Mouse (Mus musculus) midbrain, postnatal 0 days (tissue): ENCODE results near the gene Vezt. TPM values are rescaled to one million over a fixed set of nuclear protein-coding genes. Genes with fewer than 3 reads are reported as not detected.

Experiments
- ATAC-seq: fragments of 200-750 bp; cut with Nextera tagmentation; 2 replicates; pipeline ENCODE4 v1.8.0; 2017; ENCODE audit warnings: moderate number of reproducible peaks, mild to moderate bottlenecking, moderate TSS enrichment, moderate library complexity; ENCODE audit not compliant: low FRiP score
- DNase-seq: peaks from one replicate; pipeline ENCODE4 v3.0.0-alpha.2; 2015; ENCODE audit warnings: low spot score
- H3K27ac ChIP-seq: fragments of 300-500 bp; sonication (generic); 2 replicates; pipeline ENCODE4 v1.5.1; 2014; ENCODE audit warnings: low read depth, mild to moderate bottlenecking, low read length, mixed read lengths
- H3K27me3 ChIP-seq: fragments of 300-500 bp; sonication (generic); 2 replicates; pipeline ENCODE4 v1.6.1; 2014; ENCODE audit warnings: low read length, control low read depth, mixed read lengths; ENCODE audit not compliant: insufficient read depth
- H3K36me3 ChIP-seq: fragments of 300-500 bp; sonication (generic); 2 replicates; pipeline ENCODE4 v1.6.1; 2014; ENCODE audit warnings: low read length, control low read depth, mixed read lengths; ENCODE audit not compliant: insufficient read depth
- H3K4me1 ChIP-seq: fragments of 300-500 bp; sonication (generic); 2 replicates; pipeline ENCODE4 v1.6.1; 2014; ENCODE audit warnings: mild to moderate bottlenecking, control low read depth, antibody characterized with exemption, low read length, mixed read lengths; ENCODE audit not compliant: insufficient read depth
- H3K4me2 ChIP-seq: fragments of 300-500 bp; sonication (generic); 2 replicates; pipeline ENCODE4 v1.6.1; 2014; ENCODE audit warnings: low read depth, mild to moderate bottlenecking, low read length, mixed read lengths; ENCODE audit not compliant: poor library complexity, severe bottlenecking
- H3K4me3 ChIP-seq: fragments of 300-500 bp; sonication (generic); 2 replicates; pipeline ENCODE4 v1.5.1; 2014; ENCODE audit warnings: low read depth, mild to moderate bottlenecking, low read length, moderate library complexity
- H3K9ac ChIP-seq: fragments of 300-500 bp; sonication (generic); replicated peaks from 2 replicates; pipeline ENCODE4 v1.6.1; 2014; ENCODE audit warnings: mild to moderate bottlenecking, low read length, moderate library complexity, mixed read lengths; ENCODE audit not compliant: poor library complexity, severe bottlenecking
- H3K9me3 ChIP-seq: fragments of 300-500 bp; sonication (generic); 2 replicates; pipeline ENCODE4 v1.6.1; 2016; ENCODE audit warnings: low read length, control low read depth
- CTCF ChIP-seq: IDR thresholded peaks from 2 replicates; pipeline ENCODE4 v1.5.1; 2016; ENCODE audit warnings: antibody characterized with exemption, mild to moderate bottlenecking
- WGBS: fragments of 180-500 bp; shearing (Covaris S2); extraction: QIAGEN DNeasy Blood & Tissue Kit; methylation state at CpG from one replicate; pipeline ENCODE4 v1.1.7; 2014; 5-methylcytosine and 5-hydroxymethylcytosine counted together
- microRNA counts: library from miRNA; unstranded; fragments of <30 nt; microRNA quantifications from one replicate; lab custom pipeline; 2015
- microRNA-seq: library from miRNA; unstranded; fragments of <30 nt; microRNA quantifications from one replicate; pipeline ENCODE4, GENCODE M21; 2016; ENCODE audit warnings: borderline number of aligned reads
- polyA plus RNA-seq: library from polyadenylated mRNA; unstranded; fragments of >200 nt; fragmentation: Nextera tagmentation; extraction: Ambion mirVana; gene quantifications from 2 replicates; pipeline ENCODE4 v1.2.1, GENCODE M21; 2015
- total RNA-seq: library from RNA; depleted of rRNA; stranded (reverse); fragments of >200 nt; gene quantifications from 2 replicates; pipeline ENCODE4 v1.2.3, GENCODE M21; 2014; rRNA removed

The Vezt gene
- total and polyA plus RNA-seq, 2 experiments from 2014 or later, result 38.2 to 38.6 TPM

GRCm38 (mm10) chr10:93890565-93890964, 145.1 kb downstream of the Vezt start:
- DNase-seq, result no peak
- TF ChIP-seq CTCF, result no peak
- H3K27ac ChIP-seq, result no peak overlapping the region
- H3K9ac ChIP-seq, result peak overlapping the region; percentile 92; the same call in 1 of the 2 replicates
- H3K4me2 ChIP-seq, result peak overlapping the region; percentile 80
- H3K9me3 ChIP-seq, result no peaks in the 10 kb centered on the region
- peaks cover 3% of the 10 kb centered on the region; the same call in 1 of the 2 replicates for H3K4me1 ChIP-seq
- no peak for ATAC-seq
- no peaks in the 10 kb centered on the region for H3K27me3 ChIP-seq
- WGBS, result 63% methylated on average over 4 of the region's 4 CpGs
- H3K36me3 ChIP-seq, result no peaks in the 10 kb centered on the region; the same call in none of the 2 replicates
- H3K4me3 ChIP-seq, result peak overlapping the region; percentile 94; the same call in 1 of the 2 replicates

- ATAC-seq (0 out of 2 replicates have a peak, but pooled peaks have one; percentile 7), DNase-seq (no peak)
- H3K9me3 ChIP-seq, result no peaks in the 10 kb centered on the region
- H3K27me3 ChIP-seq, result no peaks in the 10 kb centered on the region
- H3K4me1 ChIP-seq, result peaks cover 3% of the 10 kb centered on the region; the same call in 1 of the 2 replicates
- peak overlapping the region; percentile 80 for H3K4me2 ChIP-seq
- under 1% methylated on average over 22 of the region's 22 CpGs for WGBS
- H3K36me3 ChIP-seq, result no peaks in the 10 kb centered on the region; the same call in none of the 2 replicates
- peak overlapping the region; percentile 94 for H3K4me3 ChIP-seq
- peak overlapping the region; percentile 92 for H3K9ac ChIP-seq
- no peak for TF ChIP-seq CTCF
- H3K27ac ChIP-seq, result peak overlapping the region; percentile 93
These were observed 145.6 kb downstream of the Vezt start for GRCm38 (mm10) chr10:93889976-93890375.

- TF ChIP-seq CTCF, result no peak
- H3K9ac ChIP-seq, result peak overlapping the region; percentile 92
- H3K4me2 ChIP-seq, result peak overlapping the region; percentile 80
- peaks cover 3% of the 10 kb centered on the region; the same call in 1 of the 2 replicates for H3K4me1 ChIP-seq
- DNase-seq (peak; percentile 95), ATAC-seq (peak; percentile 97)
- no peaks in the 10 kb centered on the region for H3K9me3 ChIP-seq
- H3K27ac ChIP-seq, result peak overlapping the region; percentile 93
- H3K36me3 ChIP-seq, result no peaks in the 10 kb centered on the region; the same call in none of the 2 replicates
- peak overlapping the region; percentile 94 for H3K4me3 ChIP-seq
- 0% methylated on average over 21 of the region's 30 CpGs for WGBS
- H3K27me3 ChIP-seq, result no peaks in the 10 kb centered on the region
These were observed 146.1 kb downstream of the Vezt start for GRCm38 (mm10) chr10:93889579-93889950.

MicroRNAs within 50 kb of the gene (microRNA counts, 519-probe panel; counts per million panel counts)
- microRNA mmu-miR-331-3p (lab: Ali Mortazavi, UCI) (4,211 counts per million, percentile 84 among the panel's probes with 10 or more counts), microRNA mmu-miR-331-5p (lab: Ali Mortazavi, UCI) (528 counts per million, percentile 58 among the panel's probes with 10 or more counts)

Small RNA genes lying within 50 kb of the gene (microRNA-seq; reads per million reads assigned to microRNA genes)
- gene Mir331, result 357 reads per million, percentile 60 among the genes with 10 or more reads in this experiment

Other genes starting within 250 kb of the Vezt start
- gene Usp44, start 204.3 kb downstream of the Vezt start, total RNA-seq, result 0.05 and 0.09 TPM in 2 replicates
- not detected in 2 replicates for gene Usp44, start 204.3 kb downstream of the Vezt start, polyA plus RNA-seq
- 50.6 and 76.6 TPM in 2 replicates for gene Metap2, start 138.7 kb downstream of the Vezt start, total RNA-seq
- 149 and 168 TPM in 2 replicates for gene Metap2, start 138.7 kb downstream of the Vezt start, polyA plus RNA-seq
- 3.1 and 3.5 TPM in 2 replicates for gene Fgd6, start 184 bp upstream of the Vezt start, total RNA-seq
- gene Fgd6, start 184 bp upstream of the Vezt start, polyA plus RNA-seq, result 1.2 and 1.4 TPM in 2 replicates
- gene Nr2c1, start 112.2 kb upstream of the Vezt start, total RNA-seq, result 4.9 and 7.8 TPM in 2 replicates
- gene Nr2c1, start 112.2 kb upstream of the Vezt start, polyA plus RNA-seq, result 3.3 and 3.9 TPM in 2 replicates
- 209 and 293 TPM in 2 replicates for gene Ndufa12, start 162.9 kb upstream of the Vezt start, total RNA-seq
- gene Ndufa12, start 162.9 kb upstream of the Vezt start, polyA plus RNA-seq, result 493 and 532 TPM in 2 replicates